Mouse (Mus musculus) heart, embryonic 13.5 days (tissue): ENCODE measurements at regions not wholly inside any gene's neighbourhood (a gene's known extent, or its start where the extent isn't known, plus 50 kb on each side); places are given as distances from the start of the nearest gene placed in this dataset.

Source experiments
- ATAC-seq: fragments of 200-750 bp; cut with Nextera tagmentation; 2 replicates; pipeline ENCODE4 v1.8.0; 2017; ENCODE audit warnings: moderate TSS enrichment; ENCODE audit not compliant: insufficient number of reproducible peaks, low FRiP score, low TSS enrichment; ENCODE audit errors: extremely low read depth
- H3K27ac ChIP-seq: fragments of 300-500 bp; sonication (generic); replicated peaks from 2 replicates; pipeline ENCODE4 v1.5.1; 2015; ENCODE audit warnings: moderate library complexity, mild to moderate bottlenecking, inconsistent platforms
- H3K27me3 ChIP-seq: fragments of 300-500 bp; sonication (generic); replicated peaks from 2 replicates; pipeline ENCODE4 v1.6.1; 2015; ENCODE audit warnings: mild to moderate bottlenecking, inconsistent platforms
- H3K36me3 ChIP-seq: fragments of 300-500 bp; sonication (generic); 2 replicates; pipeline ENCODE4 v1.6.1; 2015; ENCODE audit warnings: mild to moderate bottlenecking, inconsistent platforms
- H3K4me1 ChIP-seq: fragments of 300-500 bp; sonication (generic); 2 replicates; pipeline ENCODE4 v1.6.1; 2015; ENCODE audit warnings: inconsistent platforms
- H3K4me2 ChIP-seq: fragments of 300-500 bp; sonication (generic); 2 replicates; pipeline ENCODE4 v1.6.1; 2015; ENCODE audit warnings: inconsistent platforms, mild to moderate bottlenecking, moderate library complexity
- H3K4me3 ChIP-seq: fragments of 300-500 bp; sonication (generic); 2 replicates; pipeline ENCODE4 v1.5.1; 2015; ENCODE audit warnings: moderate library complexity, mild to moderate bottlenecking, inconsistent platforms
- H3K9ac ChIP-seq: fragments of 300-500 bp; sonication (generic); 2 replicates; pipeline ENCODE4 v1.6.1; 2015; ENCODE audit warnings: inconsistent platforms, mild to moderate bottlenecking, moderate library complexity
- H3K9me3 ChIP-seq: fragments of 300-500 bp; sonication (generic); 2 replicates; pipeline ENCODE4 v1.6.1; 2016; ENCODE audit warnings: inconsistent platforms
- WGBS: fragments of 180-500 bp; shearing (Covaris S2); methylation state at CpG from one replicate; pipeline ENCODE4 v1.1.7; 2015; ENCODE audit warnings: mixed read lengths; 5-methylcytosine and 5-hydroxymethylcytosine counted together

DNA sequence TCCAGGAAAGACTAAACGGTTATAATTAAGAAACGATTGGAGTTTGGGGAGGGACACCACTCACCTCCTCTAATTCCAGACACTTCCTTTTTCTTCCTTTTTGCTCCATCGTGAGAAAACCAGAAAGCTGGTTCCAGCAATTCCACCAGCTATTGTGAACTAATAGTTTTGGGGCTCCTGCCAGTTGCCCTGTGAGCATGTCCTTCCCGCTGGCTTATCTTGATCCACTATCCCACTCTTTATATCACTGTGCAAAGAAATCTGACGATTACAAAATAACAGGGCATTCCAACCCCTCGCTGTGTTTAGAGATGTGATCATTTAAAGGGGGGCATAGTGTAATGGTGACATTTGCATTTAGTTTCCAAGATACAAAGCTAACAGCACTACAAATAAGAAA, 130.5 kb upstream of the Nav3 start:
- WGBS, result 51% methylated on average over 6 of the region's 6 CpGs
- H3K4me3 ChIP-seq, result no peak overlapping the region
- no peak overlapping the region for H3K4me2 ChIP-seq
- peak overlapping the region; percentile 8; the same call in 1 of the 2 replicates for H3K27ac ChIP-seq
- no peaks in the 10 kb centered on the region for H3K27me3 ChIP-seq
- no peaks in the 10 kb centered on the region for H3K36me3 ChIP-seq
- no peaks in the 10 kb centered on the region for H3K9me3 ChIP-seq
- no peak for ATAC-seq
- H3K9ac ChIP-seq, result no peak overlapping the region
- H3K4me1 ChIP-seq, result 0 out of 2 replicates have a peak, but pooled peaks cover 5% of the 10 kb centered on the region

DNA sequence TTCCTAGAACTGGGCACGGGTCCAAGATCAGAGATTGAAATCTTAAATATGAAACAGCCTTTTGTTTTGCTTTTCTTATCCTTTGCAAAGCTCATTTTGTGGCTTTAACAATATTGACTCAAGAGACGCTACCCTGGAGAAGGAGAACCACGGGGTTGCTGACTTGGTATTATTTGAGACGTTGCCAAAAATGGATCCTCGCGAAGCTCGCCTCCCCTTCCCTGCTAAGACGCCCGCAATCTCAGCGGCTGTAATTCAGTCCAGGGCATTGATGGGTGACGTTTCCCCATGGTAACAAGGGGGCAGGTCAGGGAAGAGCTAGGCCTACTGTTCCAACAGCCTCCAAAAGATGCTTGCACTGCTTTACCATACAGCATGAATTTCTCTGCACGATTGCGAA, 131.5 kb upstream of the Nav3 start:
- no peak for ATAC-seq
- H3K36me3 ChIP-seq, result no peaks in the 10 kb centered on the region
- no peaks in the 10 kb centered on the region for H3K9me3 ChIP-seq
- H3K9ac ChIP-seq, result no peak overlapping the region
- H3K27ac ChIP-seq, result no peak overlapping the region
- 71% methylated on average over 13 of the region's 13 CpGs for WGBS
- H3K27me3 ChIP-seq, result no peaks in the 10 kb centered on the region
- H3K4me1 ChIP-seq, result 0 out of 2 replicates have a peak, but pooled peaks cover 5% of the 10 kb centered on the region
- H3K4me2 ChIP-seq, result no peak overlapping the region
- no peak overlapping the region for H3K4me3 ChIP-seq

DNA sequence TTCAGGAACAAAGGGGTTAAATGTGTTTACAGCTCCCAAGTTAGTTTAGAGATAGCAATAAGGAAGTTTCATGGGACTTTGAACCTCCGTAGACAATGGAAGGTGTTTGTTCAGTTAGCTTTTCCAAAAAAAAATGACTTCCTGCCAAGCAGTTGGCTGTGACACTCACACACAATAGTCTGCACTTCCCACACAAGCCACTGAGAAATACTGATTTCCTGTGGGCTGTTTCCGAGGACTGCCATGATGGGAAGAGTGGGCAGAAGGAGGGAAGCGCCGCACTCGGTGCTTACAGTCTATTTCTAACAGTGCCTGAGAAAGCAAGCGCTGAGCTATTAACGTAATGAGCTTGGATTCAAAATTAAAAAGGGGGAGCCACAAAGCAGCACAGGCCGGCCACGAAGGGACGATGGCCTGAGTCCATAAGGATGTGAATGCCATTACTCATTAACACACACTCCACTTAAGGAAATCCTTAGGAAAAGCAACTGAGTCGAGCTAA, 144.4 kb upstream of the Nav3 start:
- Histone ChIP-seq H3K27ac (peak overlapping the region; percentile 74), H3K9me3 (no peaks in the 10 kb centered on the region), H3K27me3 (no peaks in the 10 kb centered on the region), H3K9ac (no peak overlapping the region), H3K36me3 (no peaks in the 10 kb centered on the region), H3K4me1 (0 out of 2 replicates have a peak, but pooled peaks cover 4% of the 10 kb centered on the region), H3K4me3 (no peak overlapping the region), H3K4me2 (no peak overlapping the region)
- ATAC-seq, result no peak
- WGBS, result 59% methylated on average over 11 of the region's 11 CpGs

DNA sequence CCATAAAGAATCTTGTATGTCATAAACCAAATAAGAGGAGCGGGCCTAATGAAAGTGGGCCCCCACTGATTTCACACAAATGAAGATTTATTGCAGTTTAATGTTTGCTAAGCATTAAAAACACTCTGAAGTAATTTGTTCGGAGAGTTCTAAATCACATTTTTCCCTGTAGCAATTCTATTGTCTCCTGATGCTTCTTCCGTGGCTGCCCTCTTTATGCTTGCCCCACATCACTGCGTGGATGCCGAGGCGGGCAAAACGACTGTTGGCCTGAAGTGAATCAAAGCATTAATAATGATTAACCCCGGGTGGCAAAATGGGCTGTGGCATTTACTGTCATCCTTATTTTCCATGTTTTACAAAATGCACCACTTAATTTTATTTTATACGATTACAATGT, 134.9 kb upstream of the E2f7 start:
- peaks cover 6% of the 10 kb centered on the region; the same call in 1 of the 2 replicates for H3K36me3 ChIP-seq
- H3K4me1 ChIP-seq, result no peaks in the 10 kb centered on the region
- H3K4me2 ChIP-seq, result no peak overlapping the region
- ATAC-seq, result no peak
- no peaks in the 10 kb centered on the region for H3K27me3 ChIP-seq
- no peak overlapping the region for H3K27ac ChIP-seq
- no peak overlapping the region for H3K9ac ChIP-seq
- 78% methylated on average over 9 of the region's 9 CpGs for WGBS
- no peak overlapping the region for H3K4me3 ChIP-seq
- H3K9me3 ChIP-seq, result peaks cover 15% of the 10 kb centered on the region

DNA sequence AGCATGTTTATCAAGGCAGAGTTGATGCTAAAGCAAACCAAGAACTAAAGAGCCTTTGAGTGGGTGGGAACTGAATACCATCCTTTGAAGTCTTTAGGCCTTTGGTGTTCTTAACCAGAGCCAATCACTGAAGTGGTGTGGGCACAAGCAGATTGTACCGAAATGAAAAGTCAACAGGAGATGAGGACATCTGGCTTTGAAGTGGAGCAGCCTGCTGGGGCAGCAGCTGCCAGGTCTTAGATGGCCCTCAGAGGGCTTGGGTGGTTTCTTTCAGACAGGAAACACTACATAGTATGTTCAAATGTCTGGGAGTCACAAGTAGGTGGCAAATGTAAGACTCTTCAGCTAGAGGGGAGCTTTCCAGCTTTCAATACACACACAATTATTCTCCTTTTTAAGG, 128.2 kb upstream of the E2f7 start:
- Histone ChIP-seq H3K9ac (no peak overlapping the region), H3K4me1 (no peaks in the 10 kb centered on the region), H3K4me3 (no peak overlapping the region), H3K36me3 (peaks cover 6% of the 10 kb centered on the region; the same call in 1 of the 2 replicates), H3K27me3 (no peaks in the 10 kb centered on the region), H3K9me3 (peaks cover 15% of the 10 kb centered on the region), H3K27ac (no peak overlapping the region), H3K4me2 (no peak overlapping the region)
- ATAC-seq, result no peak
- WGBS, result 18% methylated on average over 1 of the region's 1 CpGs

DNA sequence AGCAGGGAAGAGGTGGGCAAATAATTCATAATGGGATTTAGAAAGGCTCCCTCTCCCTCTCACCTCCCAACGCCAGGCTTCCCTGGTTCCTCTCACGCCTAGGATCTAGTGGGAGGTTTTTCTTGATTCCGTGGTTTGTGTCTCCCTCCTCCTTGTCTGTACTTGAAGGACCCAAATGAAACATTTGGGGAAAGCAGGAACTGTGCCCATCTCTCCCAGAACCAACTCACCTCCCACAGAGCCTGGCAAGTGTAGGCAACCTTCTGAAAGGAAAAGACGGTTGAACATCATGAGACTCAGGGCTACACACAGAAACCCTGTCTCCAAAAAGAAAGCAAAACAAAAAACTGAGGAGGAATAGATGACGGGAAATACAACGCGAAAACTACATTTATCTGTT, 126.0 kb upstream of the E2f7 start:
- Histone ChIP-seq H3K9ac (no peak overlapping the region), H3K36me3 (peaks cover under 1% of the 10 kb centered on the region; the same call in 1 of the 2 replicates), H3K27ac (no peak overlapping the region), H3K4me1 (no peaks in the 10 kb centered on the region), H3K27me3 (no peaks in the 10 kb centered on the region), H3K4me3 (no peak overlapping the region), H3K9me3 (peaks cover 2% of the 10 kb centered on the region), H3K4me2 (no peak overlapping the region)
- ATAC-seq, result no peak
- WGBS, result 75% methylated on average over 7 of the region's 7 CpGs

DNA sequence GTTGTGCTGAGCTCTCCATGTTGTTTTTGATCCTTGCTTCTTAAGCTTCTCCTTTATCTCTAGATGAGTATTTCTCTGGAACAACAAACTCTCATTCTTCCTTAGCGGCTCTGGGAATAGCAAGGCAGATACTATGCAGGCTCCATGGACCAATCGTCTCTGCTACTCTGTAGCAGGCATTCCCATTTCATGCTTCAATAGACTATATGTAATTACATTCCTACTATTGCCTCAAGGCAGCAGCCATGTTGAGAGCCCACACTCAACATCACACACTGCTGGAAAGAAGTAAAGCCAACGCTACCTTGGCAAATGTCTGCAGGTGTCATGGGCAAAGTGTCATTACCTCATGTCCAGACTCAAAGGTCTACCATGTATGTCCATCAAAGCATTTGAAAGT, 119.6 kb upstream of the E2f7 start:
- Histone ChIP-seq H3K9me3 (no peaks in the 10 kb centered on the region), H3K4me2 (no peak overlapping the region), H3K4me1 (no peaks in the 10 kb centered on the region), H3K27me3 (no peaks in the 10 kb centered on the region), H3K4me3 (no peak overlapping the region), H3K27ac (no peak overlapping the region), H3K36me3 (no peaks in the 10 kb centered on the region), H3K9ac (no peak overlapping the region)
- 77% methylated on average over 3 of the region's 3 CpGs for WGBS
- no peak for ATAC-seq

DNA sequence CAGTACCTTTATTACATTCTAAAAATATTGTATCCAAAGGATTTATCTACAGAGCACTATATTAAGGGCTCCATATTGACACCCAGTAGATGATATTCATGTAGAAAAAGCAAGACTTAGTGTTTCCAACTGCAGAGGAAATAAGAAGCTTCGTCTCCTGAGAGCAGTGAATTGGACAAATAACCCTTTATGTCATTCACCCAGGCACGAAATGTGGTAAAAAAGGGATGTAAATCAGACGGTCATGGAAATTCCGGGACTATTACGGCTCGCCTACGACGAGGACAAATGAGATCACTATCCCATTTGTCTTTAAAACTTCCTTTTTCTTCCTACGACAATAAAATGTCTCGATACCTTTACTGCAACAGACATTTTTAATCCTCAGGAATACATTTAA, 104.8 kb upstream of the E2f7 start:
- ATAC-seq, result no peak
- H3K4me1 ChIP-seq, result no peaks in the 10 kb centered on the region
- H3K36me3 ChIP-seq, result no peaks in the 10 kb centered on the region
- H3K9ac ChIP-seq, result no peak overlapping the region
- H3K9me3 ChIP-seq, result no peaks in the 10 kb centered on the region
- no peak overlapping the region for H3K27ac ChIP-seq
- H3K27me3 ChIP-seq, result no peaks in the 10 kb centered on the region
- H3K4me2 ChIP-seq, result no peak overlapping the region
- no peak overlapping the region for H3K4me3 ChIP-seq
- WGBS, result 67% methylated on average over 10 of the region's 10 CpGs

DNA sequence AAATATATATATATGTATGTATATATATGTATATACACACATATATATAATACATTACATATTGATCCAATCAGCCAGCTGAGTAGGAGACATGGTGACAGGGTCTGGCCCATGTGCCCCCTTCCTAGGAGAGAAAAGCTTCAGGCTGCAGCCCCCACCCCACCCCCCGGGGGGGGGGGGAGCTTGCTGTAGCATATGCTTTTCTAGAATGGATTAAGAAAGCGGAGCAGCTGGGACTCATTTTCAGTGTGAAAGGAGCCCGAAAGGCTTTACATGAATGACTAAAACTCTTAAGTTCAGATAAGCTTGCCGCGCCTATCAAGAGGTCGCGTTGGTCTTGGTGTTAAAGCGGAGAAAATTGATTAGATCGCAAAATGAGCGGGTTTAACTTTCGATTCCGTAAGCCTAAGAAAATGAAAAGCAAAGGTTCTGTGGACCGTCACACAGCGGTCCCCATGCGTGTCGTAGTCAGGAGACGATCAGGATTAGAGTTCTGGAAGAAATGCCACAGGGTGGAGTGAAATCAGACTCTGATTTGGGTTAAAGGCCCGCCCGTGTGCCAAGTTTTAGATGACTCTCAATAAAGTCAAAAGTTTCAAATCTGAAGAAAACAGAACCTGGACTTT, 103.1 kb upstream of the E2f7 start:
- WGBS, result 78% methylated on average over 19 of the region's 19 CpGs
- no peak for ATAC-seq
- no peak overlapping the region for H3K4me2 ChIP-seq

DNA sequence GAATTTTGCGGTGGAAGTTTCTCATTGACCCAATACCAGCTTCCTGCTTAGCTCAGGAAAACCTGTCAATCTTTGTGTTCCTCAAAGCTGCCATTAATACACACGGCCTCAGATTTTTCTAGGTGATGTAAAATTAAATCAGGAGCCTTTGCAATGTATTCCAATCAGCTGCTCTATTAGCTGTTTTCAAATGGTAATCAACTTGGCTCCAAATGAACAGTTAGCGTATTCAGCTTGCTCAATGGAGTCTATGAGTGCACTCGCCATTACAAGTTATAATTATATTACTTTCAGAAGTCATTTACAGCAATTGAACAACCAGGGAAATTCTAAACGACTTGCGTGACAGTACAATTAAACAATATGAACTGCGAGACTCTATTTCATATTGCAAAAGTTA, 97.6 kb upstream of the E2f7 start:
- H3K27me3 ChIP-seq, result no peaks in the 10 kb centered on the region
- WGBS, result 81% methylated on average over 7 of the region's 7 CpGs
- H3K27ac ChIP-seq, result no peak overlapping the region
- no peaks in the 10 kb centered on the region for H3K4me1 ChIP-seq
- H3K9ac ChIP-seq, result no peak overlapping the region
- H3K4me3 ChIP-seq, result no peak overlapping the region
- no peak overlapping the region for H3K4me2 ChIP-seq
- H3K9me3 ChIP-seq, result no peaks in the 10 kb centered on the region
- no peak for ATAC-seq
- H3K36me3 ChIP-seq, result no peaks in the 10 kb centered on the region

More for the DNA sequence above, 103.1 kb upstream of the E2f7 start:
- no peak overlapping the region for H3K9ac ChIP-seq
- H3K36me3 ChIP-seq, result no peaks in the 10 kb centered on the region
- H3K4me1 ChIP-seq, result no peaks in the 10 kb centered on the region
- no peak overlapping the region for H3K27ac ChIP-seq
- no peaks in the 10 kb centered on the region for H3K27me3 ChIP-seq
- H3K4me3 ChIP-seq, result no peak overlapping the region
- H3K9me3 ChIP-seq, result no peaks in the 10 kb centered on the region

DNA sequence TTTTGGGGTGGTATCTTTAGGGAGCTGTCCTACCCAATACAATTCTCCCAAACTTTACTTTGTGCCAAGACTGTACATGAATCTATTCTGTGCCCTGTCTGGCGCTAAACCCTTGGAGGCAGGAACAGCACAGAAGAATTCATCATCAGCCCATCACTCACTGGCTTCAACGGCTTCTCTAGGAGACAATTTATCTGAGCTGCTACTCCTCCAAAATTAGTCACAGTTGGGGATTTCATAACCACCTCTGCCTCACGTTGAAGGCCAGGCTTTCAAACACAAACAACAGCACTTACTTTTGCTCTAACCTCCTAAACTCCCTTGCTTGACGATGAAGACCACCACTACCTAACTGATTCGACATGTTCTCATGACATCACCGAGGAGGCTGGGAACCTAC, 95.1 kb upstream of the E2f7 start:
- no peaks in the 10 kb centered on the region for H3K4me1 ChIP-seq
- H3K27me3 ChIP-seq, result no peaks in the 10 kb centered on the region
- H3K4me3 ChIP-seq, result no peak overlapping the region
- no peaks in the 10 kb centered on the region for H3K36me3 ChIP-seq
- 55% methylated on average over 6 of the region's 6 CpGs for WGBS
- H3K9ac ChIP-seq, result no peak overlapping the region
- no peak overlapping the region for H3K4me2 ChIP-seq
- H3K27ac ChIP-seq, result no peak overlapping the region
- no peak for ATAC-seq
- H3K9me3 ChIP-seq, result no peaks in the 10 kb centered on the region

DNA sequence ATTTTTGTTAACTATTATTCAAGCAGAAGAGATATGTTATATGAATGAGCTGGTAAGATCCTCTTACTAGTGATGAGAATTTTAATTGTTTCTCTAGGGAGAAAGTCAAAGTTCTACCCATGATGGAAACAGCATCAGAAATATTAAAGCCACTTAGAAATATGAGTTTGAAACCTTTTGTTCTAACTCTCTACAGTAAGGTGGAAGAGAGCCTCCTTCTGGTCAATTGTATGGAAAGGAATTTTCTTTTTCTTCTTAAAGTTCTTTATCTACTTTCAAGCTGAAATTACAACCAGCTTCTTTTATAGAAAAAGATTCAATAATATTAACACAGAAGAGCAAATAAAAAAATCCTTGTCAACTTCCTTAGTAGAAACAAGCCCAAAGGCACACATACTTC, 94.4 kb upstream of the E2f7 start:
- H3K4me3 ChIP-seq, result no peak overlapping the region
- no peak for ATAC-seq

More for the DNA sequence above, 94.4 kb upstream of the E2f7 start:
- Histone ChIP-seq H3K27ac (no peak overlapping the region), H3K9ac (no peak overlapping the region), H3K4me2 (no peak overlapping the region), H3K9me3 (no peaks in the 10 kb centered on the region), H3K4me1 (no peaks in the 10 kb centered on the region), H3K27me3 (no peaks in the 10 kb centered on the region), H3K36me3 (no peaks in the 10 kb centered on the region)
